Mouse (Mus musculus): ENCODE data around the gene Dtx4.

GRCm38 (mm10) chr19:12484210-12484609 is 17.0 kb downstream of the Dtx4 start:
- TF ChIP-seq POLR2A (IDR thresholded peaks at IDR 0.05; ENCODE audit: control insufficient read depth, extremely low read depth, insufficient read depth, low read length, poor library complexity) (no peak), CTCF (IDR thresholded peaks at IDR 0.05; ENCODE audit: borderline replicate concordance, control insufficient read depth, extremely low read depth, insufficient read depth, low read length, poor library complexity) (no peak)

All from thymus, adult 2 months (tissue).